Mouse (Mus musculus): ENCODE data around the gene Ralgps2. TPM values are rescaled to one million over a fixed set of nuclear protein-coding genes. Genes with fewer than 3 reads are reported as not detected.

Gene Ralgps2
- polyA plus RNA-seq, 1 experiment from 2014 or later = 25.6 TPM

- peak; percentile 80 for ATAC-seq
- under 1% methylated on average over 51 of the region's 51 CpGs for WGBS (ENCODE audit: insufficient replicate concordance)
These were observed 652 bp downstream of the Ralgps2 start for GRCm38 (mm10) chr1:156938705-156939242.

GRCm38 (mm10) chr1:156937436-156937835, 2.0 kb downstream of the Ralgps2 start:
- no peak for ATAC-seq
- Histone ChIP-seq H3K4me3 (ENCODE audit: low read depth, low read length) (no peak overlapping the region), H3K4me2 (ENCODE audit: low read depth, low read length) (no peak overlapping the region), H3K36me3 (replicated peaks; ENCODE audit: insufficient read depth, low read length) (no peaks in the 10 kb centered on the region), H3K9ac (replicated peaks) (no peak overlapping the region), H3K4me1 (ENCODE audit: insufficient read depth) (peaks cover 16% of the 10 kb centered on the region), H3K27ac (ENCODE audit: low read depth) (0 out of 2 replicates have a peak overlapping the region, but pooled peaks have one; percentile 24), H3K27me3 (ENCODE audit: insufficient read depth, low read length) (no peaks in the 10 kb centered on the region), H3K9me3 (ENCODE audit: low read length) (no peaks in the 10 kb centered on the region)
- no peak for DNase-seq
- TF ChIP-seq CTCF (IDR thresholded peaks at IDR 0.05; ENCODE audit: low read depth) = no peak
- TF ChIP-seq EP300 (IDR thresholded peaks at IDR 0.05; ENCODE audit: low read depth) = no peak
- WGBS (ENCODE audit: insufficient replicate concordance) = 63% methylated on average over 7 of the region's 7 CpGs

More at GRCm38 (mm10) chr1:156938705-156939242, 652 bp downstream of the Ralgps2 start:
- TF ChIP-seq EP300 (IDR thresholded peaks at IDR 0.05; ENCODE audit: low read depth) (no peak), CTCF (IDR thresholded peaks at IDR 0.05; ENCODE audit: low read depth) (no peak)
- H3K4me3 ChIP-seq (ENCODE audit: low read depth, low read length) = peak overlapping the region; percentile 71
- H3K9ac ChIP-seq (replicated peaks) = peak overlapping the region; percentile 76
- peak; percentile 85 for DNase-seq
- peak overlapping the region; percentile 91 for H3K4me2 ChIP-seq (ENCODE audit: low read depth, low read length)
- no peaks in the 10 kb centered on the region for H3K9me3 ChIP-seq (ENCODE audit: low read length)
- H3K27me3 ChIP-seq (ENCODE audit: insufficient read depth, low read length) = no peaks in the 10 kb centered on the region
- H3K36me3 ChIP-seq (replicated peaks; ENCODE audit: insufficient read depth, low read length) = no peaks in the 10 kb centered on the region
- H3K4me1 ChIP-seq (ENCODE audit: insufficient read depth) = peaks cover 8% of the 10 kb centered on the region
- H3K27ac ChIP-seq (ENCODE audit: low read depth) = peak overlapping the region; percentile 89

GRCm38 (mm10) chr1:156933712-156934111, 5.7 kb downstream of the Ralgps2 start:
- ATAC-seq = no peak
- WGBS (ENCODE audit: insufficient replicate concordance) = 84% methylated on average over 7 of the region's 7 CpGs

GRCm38 (mm10) chr1:156932036-156932774, 7.2 kb downstream of the Ralgps2 start:
- H3K4me2 ChIP-seq (ENCODE audit: low read depth, low read length) = no peak overlapping the region
- peaks cover 25% of the 10 kb centered on the region for H3K4me1 ChIP-seq (ENCODE audit: insufficient read depth)
- H3K9ac ChIP-seq (replicated peaks) = no peak overlapping the region; the same call in 1 of the 2 replicates
- peak; percentile 65 for ATAC-seq
- no peak for DNase-seq
- TF ChIP-seq EP300 (IDR thresholded peaks at IDR 0.05; ENCODE audit: low read depth) = no peak
- TF ChIP-seq CTCF (IDR thresholded peaks at IDR 0.05; ENCODE audit: low read depth) = no peak
- no peak overlapping the region for H3K4me3 ChIP-seq (ENCODE audit: low read depth, low read length)
- peak overlapping the region; percentile 66 for H3K27ac ChIP-seq (ENCODE audit: low read depth)
- no peaks in the 10 kb centered on the region for H3K36me3 ChIP-seq (replicated peaks; ENCODE audit: insufficient read depth, low read length)
- no peaks in the 10 kb centered on the region for H3K27me3 ChIP-seq (ENCODE audit: insufficient read depth, low read length)
- 40% methylated on average over 3 of the region's 3 CpGs for WGBS (ENCODE audit: insufficient replicate concordance)
- H3K9me3 ChIP-seq (ENCODE audit: low read length) = no peaks in the 10 kb centered on the region

More at GRCm38 (mm10) chr1:156933712-156934111, 5.7 kb downstream of the Ralgps2 start:
- TF ChIP-seq CTCF (IDR thresholded peaks at IDR 0.05; ENCODE audit: low read depth) = no peak
- TF ChIP-seq EP300 (IDR thresholded peaks at IDR 0.05; ENCODE audit: low read depth) = no peak
- no peak for DNase-seq
- H3K4me3 ChIP-seq (ENCODE audit: low read depth, low read length) = no peak overlapping the region
- H3K9me3 ChIP-seq (ENCODE audit: low read length) = no peaks in the 10 kb centered on the region
- no peak overlapping the region for H3K9ac ChIP-seq (replicated peaks)
- H3K27me3 ChIP-seq (ENCODE audit: insufficient read depth, low read length) = no peaks in the 10 kb centered on the region
- H3K27ac ChIP-seq (ENCODE audit: low read depth) = peak overlapping the region; percentile 66; the same call in 1 of the 2 replicates
- H3K36me3 ChIP-seq (replicated peaks; ENCODE audit: insufficient read depth, low read length) = no peaks in the 10 kb centered on the region
- peaks cover 23% of the 10 kb centered on the region for H3K4me1 ChIP-seq (ENCODE audit: insufficient read depth)
- H3K4me2 ChIP-seq (ENCODE audit: low read depth, low read length) = no peak overlapping the region

DNA sequence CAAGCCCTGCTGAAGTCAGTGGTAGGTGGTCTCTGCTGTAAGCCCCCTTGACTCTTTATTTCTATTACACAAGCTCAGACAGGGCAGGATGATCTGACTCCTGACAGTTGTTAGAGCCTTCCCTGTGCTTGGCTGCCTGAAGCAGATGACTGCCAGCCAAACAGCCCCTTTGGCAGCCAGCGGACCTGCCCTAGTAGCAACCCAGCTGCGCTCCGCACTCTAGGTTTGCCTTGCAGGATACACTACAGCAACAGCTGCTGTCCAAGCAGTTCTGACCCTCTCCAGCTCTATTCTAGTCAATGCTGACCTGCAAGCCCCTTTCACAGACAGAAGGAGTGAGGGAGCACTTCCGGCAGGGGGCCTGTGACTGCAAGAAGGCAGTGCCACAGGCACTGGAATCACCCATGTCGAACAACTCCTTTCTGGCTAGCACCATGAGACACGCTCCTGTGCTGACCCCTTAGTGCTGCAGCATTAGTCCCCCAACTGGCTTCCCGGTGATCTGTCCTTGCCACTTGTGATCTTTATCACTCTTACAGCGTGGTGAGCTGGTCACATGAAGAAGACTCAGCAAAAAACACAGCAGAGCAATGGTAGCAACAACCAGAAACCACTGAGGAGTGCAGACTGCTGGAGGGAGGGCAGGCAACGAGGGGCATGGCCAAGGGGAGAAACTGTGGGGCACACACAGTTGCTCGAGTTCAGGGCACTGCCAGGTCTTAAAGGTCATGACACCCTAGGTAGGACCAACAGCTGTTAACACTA, 8.1 kb downstream of the Ralgps2 start:
- Histone ChIP-seq H3K27me3 (ENCODE audit: insufficient read depth, low read length) (no peaks in the 10 kb centered on the region), H3K4me1 (ENCODE audit: insufficient read depth) (peaks cover 25% of the 10 kb centered on the region), H3K9ac (replicated peaks) (no peak overlapping the region), H3K27ac (ENCODE audit: low read depth) (peak overlapping the region; percentile 66), H3K4me2 (ENCODE audit: low read depth, low read length) (no peak overlapping the region), H3K4me3 (ENCODE audit: low read depth, low read length) (no peak overlapping the region), H3K36me3 (replicated peaks; ENCODE audit: insufficient read depth, low read length) (no peaks in the 10 kb centered on the region), H3K9me3 (ENCODE audit: low read length) (no peaks in the 10 kb centered on the region)
- ATAC-seq (0 out of 2 replicates have a peak, but pooled peaks have one; percentile 13), DNase-seq (no peak)
- 58% methylated on average over 10 of the region's 10 CpGs for WGBS (ENCODE audit: insufficient replicate concordance)
- TF ChIP-seq EP300 (IDR thresholded peaks at IDR 0.05; ENCODE audit: low read depth) = no peak
- TF ChIP-seq CTCF (IDR thresholded peaks at IDR 0.05; ENCODE audit: low read depth) = no peak

DNA sequence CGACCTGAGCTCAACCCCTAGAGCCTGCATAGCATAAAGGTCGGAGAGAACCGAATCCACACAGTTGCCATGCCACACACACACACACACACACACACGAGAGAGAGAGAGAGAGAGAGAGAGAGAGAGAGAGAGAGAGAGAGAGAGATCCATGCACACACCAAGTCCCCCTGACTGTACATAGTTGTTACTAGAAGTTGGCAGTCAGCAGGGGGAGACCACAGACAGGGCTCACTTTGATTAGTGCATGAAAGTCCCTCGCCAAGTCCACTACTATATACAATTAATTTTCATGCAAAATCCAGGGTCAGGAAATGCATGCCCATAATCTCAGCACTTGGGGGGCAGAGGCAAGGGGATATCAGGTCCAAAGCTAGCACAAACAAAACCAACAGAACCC, 9.2 kb downstream of the Ralgps2 start:
- ATAC-seq (no peak), DNase-seq (no peak)
- TF ChIP-seq CTCF (IDR thresholded peaks at IDR 0.05; ENCODE audit: low read depth) (peak; percentile 44), EP300 (IDR thresholded peaks at IDR 0.05; ENCODE audit: low read depth) (no peak)
- Histone ChIP-seq H3K36me3 (replicated peaks; ENCODE audit: insufficient read depth, low read length) (no peaks in the 10 kb centered on the region), H3K4me2 (ENCODE audit: low read depth, low read length) (no peak overlapping the region), H3K27ac (ENCODE audit: low read depth) (no peak overlapping the region), H3K4me1 (ENCODE audit: insufficient read depth) (peaks cover 25% of the 10 kb centered on the region), H3K27me3 (ENCODE audit: insufficient read depth, low read length) (no peaks in the 10 kb centered on the region), H3K9me3 (ENCODE audit: low read length) (no peaks in the 10 kb centered on the region), H3K9ac (replicated peaks) (no peak overlapping the region), H3K4me3 (ENCODE audit: low read depth, low read length) (no peak overlapping the region)
- WGBS (ENCODE audit: insufficient replicate concordance) = 54% methylated on average over 5 of the region's 5 CpGs
